Mouse (Mus musculus) limb, embryonic 13.5 days (tissue): ENCODE measurements around the gene Brd3os. TPM values are rescaled to one million over a fixed set of nuclear protein-coding genes. Genes with fewer than 3 reads are reported as not detected.

Experiments
- ATAC-seq: fragments of 200-750 bp; cut with Nextera tagmentation; 2 replicates; pipeline ENCODE4 v1.8.0; 2017; ENCODE audit warnings: low read depth, moderate number of reproducible peaks, moderate TSS enrichment; ENCODE audit not compliant: low FRiP score
- H3K27ac ChIP-seq: fragments of 300-500 bp; sonication (generic); 2 replicates; pipeline ENCODE4 v1.5.1; 2015; ENCODE audit warnings: inconsistent platforms, mild to moderate bottlenecking, moderate library complexity
- H3K27me3 ChIP-seq: fragments of 300-500 bp; sonication (generic); 2 replicates; pipeline ENCODE4 v1.6.1; 2015; ENCODE audit warnings: mild to moderate bottlenecking, inconsistent platforms
- H3K36me3 ChIP-seq: fragments of 300-500 bp; sonication (generic); 2 replicates; pipeline ENCODE4 v1.6.1; 2015; ENCODE audit warnings: inconsistent platforms, mild to moderate bottlenecking, moderate library complexity
- H3K4me1 ChIP-seq: fragments of 300-500 bp; sonication (generic); 2 replicates; pipeline ENCODE4 v1.6.1; 2015; ENCODE audit warnings: inconsistent platforms
- H3K4me2 ChIP-seq: fragments of 300-500 bp; sonication (generic); replicated peaks from 2 replicates; pipeline ENCODE4 v1.6.1; 2015; ENCODE audit warnings: inconsistent platforms, mild to moderate bottlenecking, moderate library complexity
- H3K4me3 ChIP-seq: fragments of 300-500 bp; sonication (generic); 2 replicates; pipeline ENCODE4 v1.5.1; 2015; ENCODE audit warnings: moderate library complexity, mild to moderate bottlenecking, inconsistent platforms
- H3K9ac ChIP-seq: fragments of 300-500 bp; sonication (generic); 2 replicates; pipeline ENCODE4 v1.6.1; 2015; ENCODE audit warnings: mild to moderate bottlenecking, inconsistent platforms
- H3K9me3 ChIP-seq: fragments of 300-500 bp; sonication (generic); 2 replicates; pipeline ENCODE4 v1.6.1; 2016; ENCODE audit warnings: inconsistent platforms
- WGBS: fragments of 180-500 bp; shearing (Covaris S2); methylation state at CpG from one replicate; pipeline ENCODE4 v1.1.7; 2015; 5-methylcytosine and 5-hydroxymethylcytosine counted together
- polyA plus RNA-seq: library from polyadenylated mRNA; unstranded; fragments of >200 nt; fragmentation: Nextera tagmentation; extraction: Ambion mirVana; gene quantifications from 2 replicates; pipeline ENCODE4 v1.2.1, GENCODE M21; 2015

The Brd3os gene
- polyA plus RNA-seq, 1 experiment from 2014 or later = 14.8 TPM

DNA sequence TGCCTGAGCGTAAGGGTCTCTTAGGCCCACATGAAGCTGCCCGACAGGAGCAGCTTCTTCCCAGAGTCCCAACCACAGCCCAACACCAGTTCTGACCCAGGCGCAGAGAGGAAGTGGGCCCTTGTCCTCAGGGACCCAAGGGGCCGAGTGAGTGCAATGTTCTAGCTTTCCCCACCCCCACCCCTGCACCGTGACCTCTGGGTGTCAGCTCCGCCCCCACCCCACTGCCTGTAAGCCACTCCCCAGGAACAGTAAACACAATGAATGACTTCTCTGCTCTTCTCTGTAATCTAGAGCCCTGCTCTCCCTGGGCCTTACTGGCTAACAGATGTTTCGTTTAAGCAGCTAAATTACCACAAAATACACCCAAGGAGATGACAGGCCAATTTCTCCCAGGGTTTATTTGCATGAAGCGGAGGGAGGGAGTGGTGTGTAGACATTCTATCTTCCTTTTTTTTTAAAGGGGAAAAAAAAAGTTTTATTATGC, 30.4 kb upstream of the Brd3os start:
- H3K9me3 ChIP-seq = no peaks in the 10 kb centered on the region
- H3K4me1 ChIP-seq = peaks cover 64% of the 10 kb centered on the region
- WGBS = 15% methylated on average over 8 of the region's 8 CpGs
- H3K27ac ChIP-seq = peak overlapping the region; percentile 45; the same call in 1 of the 2 replicates
- 0 out of 2 replicates have a peak overlapping the region, but pooled peaks have one; percentile 1 for H3K4me2 ChIP-seq
- H3K27me3 ChIP-seq = no peaks in the 10 kb centered on the region
- no peak overlapping the region for H3K4me3 ChIP-seq
- peak; percentile 16; the same call in 1 of the 2 replicates for ATAC-seq
- no peak overlapping the region for H3K9ac ChIP-seq
- no peaks in the 10 kb centered on the region for H3K36me3 ChIP-seq

DNA sequence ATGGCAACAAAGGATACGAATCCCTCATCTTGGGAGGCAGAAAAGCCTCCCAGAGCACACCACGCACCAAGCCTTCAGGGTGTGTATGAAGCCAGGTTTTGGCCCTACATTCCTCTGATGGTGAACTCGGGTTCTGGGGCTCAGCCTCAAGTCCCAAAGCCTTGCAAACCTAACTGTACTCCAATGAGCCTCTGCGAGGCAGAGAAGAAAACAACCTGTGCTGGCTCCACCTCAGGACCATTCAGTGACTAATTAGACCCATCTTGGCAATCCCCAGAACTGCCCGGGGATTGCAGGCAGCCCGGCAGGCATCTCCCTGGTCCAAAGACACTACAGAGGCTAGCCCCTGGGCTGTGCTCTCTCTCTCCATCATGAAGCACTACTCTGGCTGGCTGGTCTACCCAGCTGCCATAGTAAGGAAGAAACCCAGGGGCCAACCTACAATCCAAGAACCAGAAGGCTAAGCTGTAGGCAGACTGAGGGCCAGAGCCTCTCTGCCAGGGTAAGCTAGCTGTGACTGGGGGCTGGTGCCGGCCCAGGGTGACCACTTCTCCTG, 29.8 kb upstream of the Brd3os start:
- no peak overlapping the region for H3K4me3 ChIP-seq
- H3K27ac ChIP-seq = peak overlapping the region; percentile 34; the same call in 1 of the 2 replicates
- no peaks in the 10 kb centered on the region for H3K36me3 ChIP-seq
- no peak for ATAC-seq
- H3K4me1 ChIP-seq = peaks cover 67% of the 10 kb centered on the region
- WGBS = 13% methylated on average over 7 of the region's 7 CpGs
- H3K9me3 ChIP-seq = no peaks in the 10 kb centered on the region
- H3K9ac ChIP-seq = no peak overlapping the region
- no peaks in the 10 kb centered on the region for H3K27me3 ChIP-seq
- 0 out of 2 replicates have a peak overlapping the region, but pooled peaks have one; percentile 1 for H3K4me2 ChIP-seq

DNA sequence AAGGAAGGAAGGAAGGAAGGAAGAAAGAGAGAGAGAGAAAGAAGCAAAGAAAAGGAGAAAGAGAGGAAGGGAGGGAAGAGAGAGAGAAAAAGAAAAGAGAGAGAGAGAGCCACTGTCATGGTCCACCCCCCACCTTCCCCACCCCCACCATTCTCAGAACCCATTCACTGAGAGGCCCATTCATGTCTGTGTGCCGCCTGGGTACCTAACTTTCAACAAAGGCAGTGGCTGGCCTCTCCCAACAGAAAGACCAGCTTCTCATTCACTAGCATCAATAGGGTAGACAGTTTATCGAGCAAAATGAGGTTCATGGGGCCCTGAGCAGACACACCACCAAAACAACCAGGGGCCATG, 28.6 kb upstream of the Brd3os start:
- H3K27ac ChIP-seq = no peak overlapping the region
- 59% methylated on average over 2 of the region's 2 CpGs for WGBS
- no peaks in the 10 kb centered on the region for H3K36me3 ChIP-seq
- H3K27me3 ChIP-seq = no peaks in the 10 kb centered on the region
- H3K4me2 ChIP-seq = no peak overlapping the region
- H3K9me3 ChIP-seq = no peaks in the 10 kb centered on the region
- no peak overlapping the region for H3K9ac ChIP-seq
- H3K4me3 ChIP-seq = no peak overlapping the region
- H3K4me1 ChIP-seq = peaks cover 74% of the 10 kb centered on the region
- ATAC-seq = no peak

DNA sequence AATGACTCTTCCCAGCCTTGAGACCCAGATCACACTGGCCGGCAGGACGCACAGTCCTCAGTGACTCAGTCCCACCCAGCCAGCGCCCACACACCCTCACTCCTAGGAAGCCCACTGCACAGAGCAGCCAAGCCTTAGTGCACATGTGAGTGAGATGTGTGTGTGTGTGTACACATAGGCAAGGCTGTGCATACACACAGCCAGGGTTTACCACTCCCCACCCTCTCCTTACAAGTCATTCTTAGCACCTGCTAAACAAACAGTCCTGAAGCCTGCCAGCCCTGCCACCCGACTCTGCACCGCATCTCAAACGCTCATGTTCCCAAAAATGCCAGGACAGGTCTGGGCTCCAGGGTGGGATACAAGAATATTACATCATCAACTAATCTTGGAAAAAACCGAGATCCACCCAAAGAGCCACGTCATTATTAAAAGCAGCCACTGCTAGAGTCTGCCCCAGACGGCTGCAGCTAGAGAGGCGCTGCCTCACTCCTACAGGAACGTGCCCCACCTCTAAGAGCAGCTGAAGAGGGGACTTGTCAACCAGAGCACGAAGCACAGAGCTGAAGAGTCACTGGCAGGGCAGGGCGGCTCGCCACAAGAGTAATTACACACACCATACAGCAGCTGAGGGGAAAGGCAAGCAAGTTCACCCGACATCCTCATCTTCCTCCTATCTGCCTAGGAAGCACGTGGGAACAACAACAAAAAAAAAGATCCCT, 28.0 kb upstream of the Brd3os start:
- H3K9ac ChIP-seq = no peak overlapping the region
- no peak overlapping the region for H3K4me3 ChIP-seq
- ATAC-seq = no peak
- H3K4me1 ChIP-seq = peaks cover 80% of the 10 kb centered on the region
- no peaks in the 10 kb centered on the region for H3K27me3 ChIP-seq
- no peak overlapping the region for H3K27ac ChIP-seq
- H3K9me3 ChIP-seq = no peaks in the 10 kb centered on the region
- no peaks in the 10 kb centered on the region for H3K36me3 ChIP-seq
- WGBS = 33% methylated on average over 16 of the region's 16 CpGs
- no peak overlapping the region for H3K4me2 ChIP-seq

DNA sequence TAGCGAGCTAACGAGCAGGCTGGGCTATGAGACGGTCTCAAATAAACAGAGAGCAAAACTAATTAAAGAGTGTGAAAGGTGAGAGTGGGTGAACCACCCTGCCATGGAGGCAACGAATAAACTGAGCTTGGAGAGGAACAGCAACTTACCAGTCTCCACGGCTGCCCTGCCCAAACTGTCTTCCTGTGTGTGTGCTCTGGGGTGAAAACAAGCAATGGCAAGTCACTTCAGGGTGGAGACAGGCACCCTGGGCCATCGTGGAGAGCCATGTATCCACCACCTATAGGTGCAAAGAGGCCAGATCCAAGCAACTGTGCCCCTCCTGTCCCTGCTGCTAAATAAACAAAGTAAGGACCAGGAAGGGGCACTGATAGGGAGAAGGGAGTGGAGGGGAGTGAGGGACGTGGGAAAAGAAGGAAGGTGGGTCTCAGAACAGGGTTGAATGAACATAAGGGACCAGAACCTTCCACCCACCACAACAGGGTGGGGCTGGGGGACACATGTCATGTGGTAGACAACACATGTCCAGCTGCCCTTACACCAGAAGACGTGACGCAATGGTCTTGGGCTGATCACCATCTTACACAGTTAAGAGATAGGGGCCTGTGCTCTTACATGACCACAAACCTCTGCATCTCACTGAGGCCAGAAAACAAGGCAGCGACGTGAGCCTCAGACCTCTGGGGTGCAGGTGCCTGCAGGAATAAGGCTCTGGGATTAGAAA, 26.9 kb upstream of the Brd3os start:
- no peaks in the 10 kb centered on the region for H3K36me3 ChIP-seq
- H3K4me2 ChIP-seq = no peak overlapping the region
- H3K9me3 ChIP-seq = no peaks in the 10 kb centered on the region
- WGBS = 56% methylated on average over 11 of the region's 11 CpGs
- H3K4me1 ChIP-seq = peaks cover 86% of the 10 kb centered on the region
- H3K27me3 ChIP-seq = no peaks in the 10 kb centered on the region
- no peak overlapping the region for H3K4me3 ChIP-seq
- no peak overlapping the region for H3K27ac ChIP-seq
- no peak for ATAC-seq
- H3K9ac ChIP-seq = no peak overlapping the region

DNA sequence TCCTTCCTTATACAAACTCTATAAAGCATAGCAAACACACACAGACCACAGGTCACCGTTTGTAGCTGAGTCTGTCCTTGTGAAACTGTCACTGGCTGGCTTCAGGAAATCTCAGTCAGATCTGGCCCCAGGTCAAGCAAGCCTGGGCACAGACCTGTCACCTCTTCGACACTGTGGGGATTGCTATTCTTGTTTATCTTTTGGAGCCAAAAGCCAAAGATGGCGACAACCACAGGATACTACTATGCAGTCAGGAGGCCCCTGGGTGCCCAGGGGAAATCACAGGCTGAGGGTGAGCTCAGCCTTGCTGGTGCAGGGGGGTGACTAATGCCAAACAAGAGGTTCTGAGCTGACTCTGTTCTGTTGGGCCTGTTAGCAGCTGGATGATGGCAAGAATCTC, 25.7 kb upstream of the Brd3os start:
- Histone ChIP-seq H3K9me3 (no peaks in the 10 kb centered on the region), H3K9ac (0 out of 2 replicates have a peak overlapping the region, but pooled peaks have one; percentile 19), H3K4me3 (no peak overlapping the region), H3K27ac (peak overlapping the region; percentile 53; the same call in 1 of the 2 replicates), H3K4me2 (peak overlapping the region; percentile 9; the same call in 1 of the 2 replicates), H3K36me3 (no peaks in the 10 kb centered on the region), H3K27me3 (no peaks in the 10 kb centered on the region), H3K4me1 (peaks cover 82% of the 10 kb centered on the region)
- WGBS = 23% methylated on average over 3 of the region's 3 CpGs
- no peak for ATAC-seq

DNA sequence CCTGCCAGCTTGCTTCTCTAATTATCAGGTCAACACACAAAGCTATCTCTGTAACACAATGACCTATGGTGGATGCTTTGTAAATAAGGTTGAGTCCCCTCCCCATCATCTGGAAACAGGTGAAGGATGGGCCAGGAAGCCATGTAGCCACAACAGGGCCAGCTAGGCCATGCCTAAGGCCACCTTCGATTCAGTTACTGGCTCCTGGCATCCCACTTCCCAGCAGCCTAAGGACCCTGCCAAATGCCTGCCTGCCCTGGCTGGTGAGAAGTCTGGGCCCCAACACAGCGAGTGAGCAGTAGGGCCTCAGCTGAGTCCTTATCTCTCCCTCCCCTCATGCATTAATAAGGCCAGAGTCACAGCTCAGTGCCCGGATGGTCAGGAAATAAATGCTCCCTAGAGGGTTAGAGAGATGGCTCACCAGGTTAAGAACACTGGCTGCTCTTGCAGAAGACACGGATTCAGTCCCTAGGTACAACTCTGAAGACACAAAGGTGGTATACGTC, 24.4 kb upstream of the Brd3os start:
- no peaks in the 10 kb centered on the region for H3K27me3 ChIP-seq
- no peak for ATAC-seq
- no peak overlapping the region for H3K9ac ChIP-seq
- H3K4me2 ChIP-seq = no peak overlapping the region
- no peak overlapping the region for H3K4me3 ChIP-seq
- no peaks in the 10 kb centered on the region for H3K36me3 ChIP-seq
- no peaks in the 10 kb centered on the region for H3K9me3 ChIP-seq
- WGBS = 63% methylated on average over 5 of the region's 5 CpGs
- H3K27ac ChIP-seq = no peak overlapping the region
- peaks cover 76% of the 10 kb centered on the region for H3K4me1 ChIP-seq

DNA sequence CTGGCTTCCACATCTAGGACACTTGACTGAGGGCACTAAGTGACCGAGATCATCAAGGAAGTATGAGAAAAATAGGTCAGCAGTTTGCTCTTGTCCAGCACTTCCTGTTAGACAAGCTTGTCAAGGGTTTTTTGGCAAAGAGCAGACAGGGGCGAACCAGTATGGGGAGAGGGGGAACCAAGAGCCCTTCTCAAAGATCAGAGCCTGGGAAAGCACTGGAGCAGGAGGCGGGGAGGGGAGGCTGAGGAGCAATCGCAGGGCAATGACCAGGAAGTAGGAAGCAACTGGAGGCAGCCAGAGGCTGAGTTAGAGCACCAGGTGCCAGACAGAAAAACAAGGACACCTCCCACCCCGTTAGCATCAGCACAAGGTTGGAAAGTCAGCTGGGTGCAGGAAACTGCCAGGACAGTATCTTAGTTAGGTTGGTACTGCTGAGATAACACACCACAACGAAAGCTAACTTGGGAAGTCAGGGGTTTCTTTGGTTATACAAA, 23.5 kb upstream of the Brd3os start:
- no peaks in the 10 kb centered on the region for H3K36me3 ChIP-seq
- H3K27ac ChIP-seq = no peak overlapping the region
- H3K4me2 ChIP-seq = no peak overlapping the region
- no peaks in the 10 kb centered on the region for H3K27me3 ChIP-seq
- WGBS = 40% methylated on average over 6 of the region's 6 CpGs
- H3K9me3 ChIP-seq = no peaks in the 10 kb centered on the region
- H3K4me3 ChIP-seq = no peak overlapping the region
- H3K9ac ChIP-seq = 0 out of 2 replicates have a peak overlapping the region, but pooled peaks have one; percentile 19
- no peak for ATAC-seq
- H3K4me1 ChIP-seq = peaks cover 79% of the 10 kb centered on the region

DNA sequence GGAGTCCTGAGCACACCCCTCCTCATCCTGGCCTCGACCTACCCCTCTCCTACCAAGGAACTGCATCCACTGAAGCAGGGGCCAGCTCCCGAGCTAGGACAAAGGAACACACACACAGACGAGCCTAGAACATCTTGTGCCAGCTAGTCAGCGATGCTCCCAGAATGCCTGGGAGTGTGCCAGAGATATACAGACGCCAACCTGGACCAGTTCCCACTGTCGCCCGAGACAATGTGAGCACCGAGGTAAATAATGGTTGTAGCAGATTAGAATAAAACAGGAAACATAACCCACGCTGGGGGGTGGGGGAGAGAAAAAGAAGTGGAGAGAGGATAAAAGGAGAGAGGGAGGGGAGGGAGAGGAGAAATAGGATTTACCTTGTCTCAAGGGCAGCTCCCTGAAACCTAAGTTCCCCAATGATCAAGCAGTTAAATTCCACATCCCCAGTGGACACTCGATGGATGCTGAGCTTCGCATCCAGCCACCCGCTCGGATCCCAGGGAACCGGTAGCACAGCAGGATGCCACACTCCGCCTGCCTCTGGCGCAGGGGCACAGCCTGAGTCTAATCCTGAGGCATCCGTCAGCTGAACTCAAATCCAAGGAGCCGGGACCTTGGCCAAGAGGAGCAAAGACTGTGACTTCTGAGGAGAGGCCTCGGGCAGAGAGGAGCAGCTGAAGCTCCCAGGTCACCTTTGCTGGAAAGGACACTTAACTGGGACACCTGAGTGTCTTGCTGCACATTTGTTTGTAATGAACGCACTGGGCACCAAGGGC, 20.6 kb upstream of the Brd3os start:
- H3K4me1 ChIP-seq = peaks cover 65% of the 10 kb centered on the region
- 80% methylated on average over 20 of the region's 20 CpGs for WGBS
- no peak for ATAC-seq

DNA sequence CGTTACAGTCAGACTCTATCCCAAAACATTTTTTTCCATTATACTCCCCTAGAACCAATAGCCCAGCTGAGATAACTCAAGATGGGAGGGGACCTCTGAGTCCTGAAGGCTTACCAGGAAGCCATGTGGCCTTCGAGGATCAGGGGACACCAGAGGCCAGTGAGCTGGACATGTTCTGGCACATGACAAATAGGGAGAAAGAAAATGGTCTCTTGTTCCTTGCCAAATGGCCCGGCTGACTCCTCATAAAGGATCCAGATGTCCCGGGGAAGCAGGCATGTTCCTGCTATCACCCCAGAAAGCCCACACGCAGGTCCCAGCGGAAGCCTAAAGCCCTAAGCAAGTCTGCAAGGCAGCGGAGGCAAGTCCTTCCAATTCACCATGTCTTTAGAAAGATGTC, 18.5 kb upstream of the Brd3os start:
- Histone ChIP-seq H3K36me3 (no peaks in the 10 kb centered on the region), H3K9me3 (no peaks in the 10 kb centered on the region), H3K4me3 (0 out of 2 replicates have a peak overlapping the region, but pooled peaks have one; percentile 7), H3K4me2 (peak overlapping the region; percentile 85), H3K27me3 (no peaks in the 10 kb centered on the region), H3K9ac (no peak overlapping the region), H3K27ac (no peak overlapping the region), H3K4me1 (peaks cover 54% of the 10 kb centered on the region)
- WGBS = 44% methylated on average over 7 of the region's 7 CpGs
- ATAC-seq = no peak

More for the DNA sequence above, 20.6 kb upstream of the Brd3os start:
- H3K4me2 ChIP-seq = no peak overlapping the region
- H3K9ac ChIP-seq = no peak overlapping the region; the same call in 1 of the 2 replicates
- no peak overlapping the region for H3K27ac ChIP-seq
- no peak overlapping the region for H3K4me3 ChIP-seq
- H3K9me3 ChIP-seq = no peaks in the 10 kb centered on the region
- no peaks in the 10 kb centered on the region for H3K36me3 ChIP-seq
- H3K27me3 ChIP-seq = no peaks in the 10 kb centered on the region

DNA sequence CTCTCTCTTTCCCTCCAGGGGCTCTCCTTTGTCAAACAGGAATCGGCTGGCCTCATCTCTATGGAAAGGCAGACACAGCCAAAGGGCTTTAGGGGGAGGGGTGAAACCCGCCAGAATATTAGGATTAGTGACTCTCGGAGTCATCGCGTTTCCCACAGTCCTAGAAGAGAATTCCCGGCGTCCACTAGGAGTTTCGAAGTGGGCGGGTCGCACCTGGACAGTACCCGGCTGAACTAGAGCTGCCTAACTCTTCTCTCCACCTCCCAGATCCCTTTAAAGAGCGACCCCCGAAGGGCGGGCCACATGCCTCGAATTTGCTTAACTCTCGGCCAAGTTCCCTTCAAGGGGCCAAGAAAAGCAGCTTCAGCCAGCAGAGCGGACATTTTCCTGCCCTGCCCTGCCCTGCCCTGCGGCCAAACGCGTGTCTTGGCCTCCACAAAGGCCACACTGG, 16.9 kb upstream of the Brd3os start:
- H3K36me3 ChIP-seq = no peaks in the 10 kb centered on the region
- peak overlapping the region; percentile 85 for H3K4me2 ChIP-seq
- H3K27ac ChIP-seq = no peak overlapping the region
- H3K9me3 ChIP-seq = no peaks in the 10 kb centered on the region
- H3K4me1 ChIP-seq = peaks cover 42% of the 10 kb centered on the region
- H3K9ac ChIP-seq = peak overlapping the region; percentile 80
- ATAC-seq = no peak
- peak overlapping the region; percentile 90 for H3K4me3 ChIP-seq
- under 1% methylated on average over 20 of the region's 20 CpGs for WGBS
- no peaks in the 10 kb centered on the region for H3K27me3 ChIP-seq
